Mouse (Mus musculus): ENCODE measurements around the gene Upk3bl.
A peak's percentile ranks its signal among the peaks of the same experiment; 100 is the strongest.
"Not testable (repeated sequence)": the region's sequence is repeated elsewhere in the genome, so short reads cannot be mapped to it uniquely, and the experiment has no call there.

Gene Upk3bl

GRCm38 (mm10) chr5:136088821-136089575 lies 34.7 kb downstream of the Upk3bl start:
- no peak for DNase-seq

GRCm38 (mm10) chr5:136091927-136092326 lies 37.6 kb downstream of the Upk3bl start:
- DNase-seq: no peak

GRCm38 (mm10) chr5:136094249-136095010 lies 40.1 kb downstream of the Upk3bl start:
- no peak for DNase-seq

GRCm38 (mm10) chr5:136095089-136095488 lies 40.8 kb downstream of the Upk3bl start:
- no peak for DNase-seq

- DNase-seq: no peak
Observed at GRCm38 (mm10) chr5:136098536-136098935, 44.2 kb downstream of the Upk3bl start.

GRCm38 (mm10) chr5:136102099-136102820 lies 48.0 kb downstream of the Upk3bl start:
- peak; percentile 73 for DNase-seq

GRCm38 (mm10) chr5:136104511-136104910 lies 50.2 kb downstream of the Upk3bl start:
- no peak for DNase-seq

GRCm38 (mm10) chr5:136108486-136108885 lies 54.2 kb downstream of the Upk3bl start:
- DNase-seq: no peak

- no peak for DNase-seq
Observed at GRCm38 (mm10) chr5:136109042-136109441, 54.8 kb downstream of the Upk3bl start.

GRCm38 (mm10) chr5:136113546-136113945 lies 59.3 kb downstream of the Upk3bl start:
- DNase-seq: not testable (repeated sequence)
